Mouse (Mus musculus) stomach, postnatal 0 days (tissue): ENCODE measurements around the gene Med12l. TPM values are rescaled to one million over a fixed set of nuclear protein-coding genes. Genes with fewer than 3 reads are reported as not detected.

ENCODE experiments used
- ATAC-seq: fragments of 200-750 bp; cut with Nextera tagmentation; 2 replicates; pipeline ENCODE4 v1.8.0; 2017; ENCODE audit not compliant: low FRiP score, low TSS enrichment
- DNase-seq: peaks from one replicate; pipeline ENCODE4 v3.0.0-alpha.2; 2016; ENCODE audit warnings: low spot score
- H3K27ac ChIP-seq: fragments of 300-500 bp; sonication (generic); replicated peaks from 2 replicates; pipeline ENCODE4 v1.5.1; 2014; ENCODE audit warnings: mild to moderate bottlenecking, control low read depth
- H3K27me3 ChIP-seq: fragments of 300-500 bp; sonication (generic); 2 replicates; pipeline ENCODE4 v1.6.1; 2014; ENCODE audit warnings: low read length; ENCODE audit not compliant: control insufficient read depth, insufficient read depth
- H3K36me3 ChIP-seq: fragments of 300-500 bp; sonication (generic); 2 replicates; pipeline ENCODE4 v1.6.1; 2014; ENCODE audit warnings: low read length, mixed read lengths; ENCODE audit not compliant: control insufficient read depth, insufficient read depth
- H3K4me1 ChIP-seq: fragments of 300-500 bp; sonication (generic); replicated peaks from 2 replicates; pipeline ENCODE4 v1.6.1; 2014; ENCODE audit warnings: antibody characterized with exemption; ENCODE audit not compliant: control insufficient read depth, insufficient read depth
- H3K4me2 ChIP-seq: fragments of 300-500 bp; sonication (generic); replicated peaks from 2 replicates; pipeline ENCODE4 v1.6.1; 2014; ENCODE audit warnings: low read depth, mild to moderate bottlenecking, control low read depth, moderate library complexity
- H3K4me3 ChIP-seq: fragments of 300-500 bp; sonication (generic); 2 replicates; pipeline ENCODE4 v1.5.1; 2014; ENCODE audit warnings: low read depth, low read length, control low read depth
- H3K9ac ChIP-seq: fragments of 300-500 bp; sonication (generic); 2 replicates; pipeline ENCODE4 v1.6.1; 2014; ENCODE audit warnings: mild to moderate bottlenecking, low read length, control low read depth, mixed read lengths
- H3K9me3 ChIP-seq: fragments of 300-500 bp; sonication (generic); 2 replicates; pipeline ENCODE4 v1.6.1; 2016; ENCODE audit warnings: low read length; ENCODE audit not compliant: control insufficient read depth
- CTCF ChIP-seq: IDR thresholded peaks from 2 replicates; pipeline ENCODE4 v1.5.1; 2016; ENCODE audit warnings: antibody characterized with exemption, low read depth, mild to moderate bottlenecking, moderate library complexity
- EP300 ChIP-seq: optimal IDR thresholded peaks from 2 replicates; pipeline ENCODE3; 2016; ENCODE audit warnings: antibody characterized with exemption
- WGBS: fragments of 180-500 bp; shearing (Covaris S2); extraction: QIAGEN DNeasy Blood & Tissue Kit; methylation state at CpG from one replicate; pipeline ENCODE4 v1.1.7; 2014; 5-methylcytosine and 5-hydroxymethylcytosine counted together
- polyA plus RNA-seq: library from polyadenylated mRNA; unstranded; fragments of >200 nt; fragmentation: Nextera tagmentation; extraction: Ambion mirVana; gene quantifications from 2 replicates; pipeline ENCODE4 v1.2.1, GENCODE M21; 2015

Gene Med12l
- polyA plus RNA-seq, 1 experiment from 2014 or later, result 0.25 TPM

DNA sequence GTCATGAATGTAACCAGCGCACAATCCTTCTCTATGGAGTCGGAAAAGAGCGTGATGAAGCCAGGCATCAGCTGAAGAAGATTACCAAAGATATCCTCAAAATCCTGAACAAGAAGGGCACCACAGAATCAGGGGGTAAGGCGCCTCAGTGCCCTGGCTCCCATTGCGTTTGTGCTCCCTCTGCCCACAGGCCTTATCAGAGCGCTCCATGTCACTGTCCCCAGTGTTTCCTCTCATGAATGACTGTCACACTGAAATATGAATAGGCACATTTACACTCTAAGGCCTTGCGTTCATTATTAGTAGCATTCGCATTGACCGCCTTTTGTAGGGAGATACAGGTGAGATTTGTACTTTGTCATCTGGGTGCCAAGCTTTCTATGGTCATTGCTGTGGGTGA lies 222.1 kb downstream of the Med12l start:
- Histone ChIP-seq H3K27me3 (no peaks in the 10 kb centered on the region), H3K27ac (no peak overlapping the region), H3K9me3 (no peaks in the 10 kb centered on the region), H3K4me3 (no peak overlapping the region), H3K4me1 (no peaks in the 10 kb centered on the region), H3K36me3 (no peaks in the 10 kb centered on the region), H3K4me2 (no peak overlapping the region), H3K9ac (no peak overlapping the region)
- TF ChIP-seq EP300 (no peak), CTCF (no peak)
- no peak for DNase-seq
- ATAC-seq, result no peak
- 93% methylated on average over 9 of the region's 9 CpGs for WGBS

DNA sequence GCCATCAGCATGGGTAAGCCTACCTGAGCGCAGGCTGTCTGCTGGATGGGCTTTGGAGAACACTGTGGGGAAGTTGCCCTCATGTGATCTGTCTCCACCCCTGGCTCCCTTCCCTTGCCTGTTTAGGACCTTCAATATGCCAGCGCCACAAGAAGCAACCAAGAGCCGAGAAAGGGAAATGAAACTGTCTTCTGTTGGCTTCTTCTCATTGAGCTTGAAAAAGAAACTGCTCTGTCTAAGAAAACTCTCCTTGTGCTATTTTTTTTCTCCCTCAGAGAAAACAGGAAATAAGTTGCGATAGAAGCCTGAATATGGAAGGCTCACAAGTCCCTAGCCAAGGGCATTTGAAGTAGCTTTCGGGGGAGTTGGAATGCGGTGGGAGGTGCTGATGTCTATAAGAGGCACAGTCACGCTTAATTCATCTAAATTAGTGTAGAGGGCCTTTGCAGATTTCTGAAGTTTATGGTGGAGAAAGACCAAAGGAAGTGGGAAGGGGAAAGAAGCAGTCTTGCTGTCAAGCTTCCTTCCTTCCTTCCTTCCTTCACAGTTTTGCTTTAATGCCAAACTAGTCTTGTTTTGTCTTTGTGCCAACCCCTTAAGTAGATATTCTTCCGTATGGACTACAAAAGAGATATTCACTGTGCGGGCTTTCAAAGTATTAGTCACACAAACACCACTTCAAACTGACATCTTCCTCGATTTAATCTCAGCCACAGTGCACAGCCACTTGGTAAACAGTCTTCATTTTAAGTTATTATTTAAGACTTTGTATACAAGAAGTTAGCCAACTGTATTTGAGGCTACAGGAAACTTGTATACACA lies 223.3 kb downstream of the Med12l start:
- Histone ChIP-seq H3K9ac (no peak overlapping the region), H3K4me1 (no peaks in the 10 kb centered on the region), H3K9me3 (no peaks in the 10 kb centered on the region), H3K4me3 (no peak overlapping the region), H3K27me3 (no peaks in the 10 kb centered on the region), H3K4me2 (peak overlapping the region; percentile 14; the same call in 1 of the 2 replicates), H3K36me3 (no peaks in the 10 kb centered on the region), H3K27ac (peak overlapping the region; percentile 65)
- ATAC-seq, result no peak
- TF ChIP-seq CTCF (no peak), EP300 (no peak)
- 47% methylated on average over 10 of the region's 10 CpGs for WGBS
- DNase-seq, result no peak

DNA sequence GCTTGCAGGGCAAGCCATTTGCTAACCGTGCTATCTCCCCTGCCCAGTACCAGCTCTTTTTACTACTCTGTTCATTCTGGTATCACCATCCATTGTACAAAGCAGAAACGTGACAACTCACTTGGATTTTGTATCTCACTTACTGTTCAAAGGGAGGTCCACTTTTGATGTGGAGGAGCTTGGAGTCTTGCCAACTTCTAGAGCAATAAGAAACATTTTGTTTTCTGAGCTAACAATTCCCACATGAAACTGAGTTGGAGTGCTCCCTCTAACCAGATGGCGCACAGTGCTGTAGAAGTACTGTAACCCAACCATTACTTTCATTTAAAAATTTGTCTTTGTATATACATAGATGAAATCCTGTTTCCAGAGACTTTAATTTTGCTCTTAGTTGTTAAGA lies 225.3 kb downstream of the Med12l start:
- no peak overlapping the region for H3K9ac ChIP-seq
- no peak overlapping the region for H3K4me3 ChIP-seq
- H3K4me1 ChIP-seq, result no peaks in the 10 kb centered on the region
- H3K4me2 ChIP-seq, result no peak overlapping the region
- ATAC-seq (no peak), DNase-seq (no peak)
- H3K9me3 ChIP-seq, result no peaks in the 10 kb centered on the region
- TF ChIP-seq CTCF (no peak), EP300 (no peak)
- no peak overlapping the region for H3K27ac ChIP-seq
- WGBS, result 70% methylated on average over 3 of the region's 3 CpGs
- H3K36me3 ChIP-seq, result no peaks in the 10 kb centered on the region
- no peaks in the 10 kb centered on the region for H3K27me3 ChIP-seq

DNA sequence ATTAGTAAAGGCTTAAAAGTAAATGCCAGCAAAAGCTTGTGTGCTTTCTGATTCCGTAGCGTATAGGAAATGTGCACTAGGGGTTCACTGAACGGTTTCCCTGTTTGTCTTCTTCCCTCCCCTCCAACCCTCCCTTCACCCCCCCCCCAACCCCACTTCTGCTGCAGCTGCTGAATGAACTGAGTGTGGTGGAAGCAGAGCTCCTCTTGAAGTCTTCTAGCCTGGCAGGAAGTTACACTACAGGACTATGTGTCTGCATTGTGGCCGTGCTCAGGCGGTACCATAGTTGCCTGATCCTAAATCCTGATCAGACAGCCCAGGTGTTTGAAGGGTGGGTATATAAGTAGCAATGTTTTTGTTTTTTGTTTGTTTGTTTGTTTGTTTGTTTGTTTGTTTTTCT lies 229.3 kb downstream of the Med12l start:
- H3K36me3 ChIP-seq, result no peaks in the 10 kb centered on the region
- H3K4me2 ChIP-seq, result no peak overlapping the region
- no peak for DNase-seq
- no peaks in the 10 kb centered on the region for H3K27me3 ChIP-seq
- 65% methylated on average over 5 of the region's 5 CpGs for WGBS
- no peak overlapping the region for H3K27ac ChIP-seq
- no peaks in the 10 kb centered on the region for H3K4me1 ChIP-seq
- no peak for TF ChIP-seq CTCF
- no peak for TF ChIP-seq EP300
- H3K9me3 ChIP-seq, result no peaks in the 10 kb centered on the region
- no peak for ATAC-seq
- no peak overlapping the region for H3K4me3 ChIP-seq
- H3K9ac ChIP-seq, result no peak overlapping the region

DNA sequence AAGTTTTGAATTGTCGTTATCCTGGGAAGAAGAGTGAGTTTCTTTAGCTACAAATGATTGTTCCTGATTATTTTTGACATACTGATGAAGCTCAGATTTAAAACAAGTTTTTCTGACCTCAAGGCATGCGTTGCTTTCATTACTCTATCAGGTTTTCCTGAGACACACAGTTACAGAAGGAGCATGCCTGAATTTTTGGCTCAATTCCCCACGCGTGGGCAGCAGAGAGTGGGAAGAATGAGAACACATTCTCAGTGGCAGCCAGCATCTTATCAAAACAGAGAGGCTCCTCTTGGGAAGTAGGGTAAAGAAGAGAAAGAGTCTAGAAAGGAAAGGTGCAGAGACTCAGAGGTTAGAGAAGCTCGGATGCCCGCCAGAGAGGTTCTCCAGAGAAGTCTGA lies 237.8 kb downstream of the Med12l start:
- no peak overlapping the region for H3K4me3 ChIP-seq
- no peaks in the 10 kb centered on the region for H3K36me3 ChIP-seq
- H3K27me3 ChIP-seq, result no peaks in the 10 kb centered on the region
- DNase-seq, result no peak
- ATAC-seq, result no peak
- no peak overlapping the region for H3K9ac ChIP-seq
- H3K27ac ChIP-seq, result no peak overlapping the region
- no peak overlapping the region for H3K4me2 ChIP-seq
- TF ChIP-seq CTCF (no peak), EP300 (no peak)
- WGBS, result 67% methylated on average over 6 of the region's 6 CpGs
- no peaks in the 10 kb centered on the region for H3K4me1 ChIP-seq
- no peaks in the 10 kb centered on the region for H3K9me3 ChIP-seq

DNA sequence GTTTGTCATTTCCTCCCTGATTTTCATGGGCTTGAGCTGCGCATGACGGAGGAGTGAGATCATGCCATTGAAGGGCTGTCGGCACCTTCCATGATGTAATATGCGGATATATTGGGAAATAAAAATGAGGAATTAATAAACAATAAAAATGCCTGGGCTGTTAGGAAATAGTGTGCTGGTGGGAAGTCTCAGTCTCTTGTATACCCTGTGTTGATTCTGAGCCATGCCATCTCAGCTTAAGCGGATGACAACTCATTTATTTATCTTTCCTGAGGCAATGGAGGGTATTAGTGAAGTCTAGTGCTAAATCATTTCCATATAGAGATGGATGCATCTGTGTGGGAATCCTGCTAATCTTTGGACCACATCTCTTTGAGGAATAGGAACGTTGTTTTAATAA lies 242.4 kb downstream of the Med12l start:
- Histone ChIP-seq H3K36me3 (no peaks in the 10 kb centered on the region), H3K9me3 (no peaks in the 10 kb centered on the region), H3K27me3 (no peaks in the 10 kb centered on the region), H3K9ac (no peak overlapping the region), H3K4me1 (no peaks in the 10 kb centered on the region), H3K4me3 (no peak overlapping the region), H3K27ac (no peak overlapping the region), H3K4me2 (no peak overlapping the region)
- ATAC-seq, result no peak
- no peak for DNase-seq
- 76% methylated on average over 6 of the region's 6 CpGs for WGBS
- TF ChIP-seq CTCF (no peak), EP300 (no peak)
